Mouse (Mus musculus): Measurements from ENCODE around the gene Synj1. TPM values are rescaled to one million over a fixed set of nuclear protein-coding genes. Genes with fewer than 3 reads are reported as not detected.

Gene Synj1
- polyA plus RNA-seq, 1 experiment, result 10.0 TPM

DNA sequence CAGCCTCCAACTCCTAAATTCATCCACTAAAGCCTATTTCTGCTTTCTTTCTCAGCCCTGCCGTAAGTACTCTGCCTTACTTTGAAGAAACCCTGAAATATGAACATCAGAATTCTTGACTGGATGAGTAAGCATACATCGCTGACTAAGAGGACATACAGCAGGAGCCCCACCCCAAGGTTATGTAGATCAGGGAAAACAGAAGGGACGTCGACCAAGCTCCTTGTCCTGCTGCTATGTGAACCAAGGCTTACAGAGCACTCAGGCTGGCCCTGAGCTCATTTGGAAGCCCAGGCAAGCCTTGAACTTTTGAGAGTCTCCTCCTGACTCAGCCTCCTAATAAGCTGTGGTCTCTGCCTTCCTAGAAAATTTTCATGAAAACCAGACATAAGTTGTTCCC, 4.7 kb upstream of the Synj1 start:
- Histone ChIP-seq H3K27me3 (ENCODE audit: control insufficient read depth, insufficient read depth, insufficient read length) (no peaks in the 10 kb centered on the region), H3K79me2 (ENCODE audit: control insufficient read depth, insufficient read depth) (no peaks in the 10 kb centered on the region), H3K4me3 (no peak overlapping the region), H3K4me2 (ENCODE audit: low read depth) (no peak overlapping the region), H3K36me3 (ENCODE audit: control insufficient read depth, insufficient read depth) (peaks cover 61% of the 10 kb centered on the region), H3ac (ENCODE audit: control insufficient read depth, insufficient read length) (no peak overlapping the region)
- no peak for TF ChIP-seq MAX (IDR thresholded peaks at IDR 0.05; ENCODE audit: low read depth)
- no peak for TF ChIP-seq TCF3 (IDR thresholded peaks at IDR 0.05; ENCODE audit: insufficient read length, low read depth)
- TF ChIP-seq TCF12 (IDR thresholded peaks at IDR 0.05; ENCODE audit: insufficient read depth, poor library complexity, severe bottlenecking), result no peak
- no peak for TF ChIP-seq REST (IDR thresholded peaks at IDR 0.05; ENCODE audit: insufficient read depth, insufficient read length)
- no peak for TF ChIP-seq USF1 (IDR thresholded peaks at IDR 0.05; ENCODE audit: low read depth)
- TF ChIP-seq CEBPB (IDR thresholded peaks at IDR 0.05; ENCODE audit: insufficient read depth, poor library complexity, severe bottlenecking), result no peak
- TF ChIP-seq E2F4 (IDR thresholded peaks at IDR 0.05; ENCODE audit: insufficient read depth), result no peak
- TF ChIP-seq SRF (IDR thresholded peaks at IDR 0.05; ENCODE audit: control insufficient read depth, insufficient read length, low read depth), result no peak

- Histone ChIP-seq H3ac (ENCODE audit: control insufficient read depth, insufficient read length) (peak overlapping the region; percentile 98), H3K79me2 (ENCODE audit: control insufficient read depth, insufficient read depth) (peaks cover 11% of the 10 kb centered on the region), H3K4me3 (peak overlapping the region; percentile 67), H3K4me2 (ENCODE audit: low read depth) (peak overlapping the region; percentile 79), H3K36me3 (ENCODE audit: control insufficient read depth, insufficient read depth) (peaks cover 28% of the 10 kb centered on the region), H3K27me3 (ENCODE audit: control insufficient read depth, insufficient read depth, insufficient read length) (no peaks in the 10 kb centered on the region)
- TF ChIP-seq MYOD1 (IDR thresholded peaks at IDR 0.05; ENCODE audit: control insufficient read depth in 1 of 3, insufficient read length in 2 of 3, low read depth in 2 of 3) (no peak), SRF (IDR thresholded peaks at IDR 0.05; ENCODE audit: control insufficient read depth, insufficient read length, low read depth) (no peak), TCF3 (IDR thresholded peaks at IDR 0.05; ENCODE audit: insufficient read length, low read depth) (no peak), POLR2AphosphoS2 (IDR thresholded peaks at IDR 0.05; ENCODE audit: insufficient read length, low read depth) (no peak), E2F4 (IDR thresholded peaks at IDR 0.05; ENCODE audit: insufficient read depth) (no peak), USF1 (IDR thresholded peaks at IDR 0.05; ENCODE audit: low read depth) (peak; percentile 64), TCF12 (IDR thresholded peaks at IDR 0.05; ENCODE audit: insufficient read depth, poor library complexity, severe bottlenecking) (no peak)
These were observed 739 bp upstream of the Synj1 start for GRCm38 (mm10) chr16:91011847-91012246.

DNA sequence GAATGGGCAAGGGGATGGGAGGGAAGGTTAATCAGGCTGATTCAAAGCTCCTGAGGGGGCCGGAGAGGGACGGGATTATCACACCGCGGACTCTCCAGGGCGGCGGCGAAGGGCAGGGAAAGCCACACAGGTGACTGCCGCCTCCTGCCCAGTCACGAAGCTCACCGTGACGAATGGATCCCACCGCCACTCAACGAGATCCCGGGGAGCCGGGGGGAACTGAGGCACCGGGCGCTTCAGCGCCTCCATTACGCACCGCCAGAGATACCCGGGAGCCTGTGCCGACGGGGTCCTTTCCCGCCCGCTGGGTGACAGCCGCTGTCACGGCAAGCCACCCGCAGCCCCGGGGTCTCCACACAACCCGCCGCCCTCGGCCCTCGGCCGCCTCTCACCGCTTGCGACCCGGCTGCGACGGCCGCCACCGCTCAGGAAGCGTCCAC, 507 bp downstream of the Synj1 start:
- H3ac ChIP-seq (ENCODE audit: control insufficient read depth, insufficient read length), result peak overlapping the region; percentile 98
- peaks cover 11% of the 10 kb centered on the region for H3K79me2 ChIP-seq (ENCODE audit: control insufficient read depth, insufficient read depth)
- H3K4me3 ChIP-seq, result peak overlapping the region; percentile 67
- H3K36me3 ChIP-seq (ENCODE audit: control insufficient read depth, insufficient read depth), result peaks cover 24% of the 10 kb centered on the region
- no peaks in the 10 kb centered on the region for H3K27me3 ChIP-seq (ENCODE audit: control insufficient read depth, insufficient read depth, insufficient read length)
- TF ChIP-seq TCF3 (IDR thresholded peaks at IDR 0.05; ENCODE audit: insufficient read length, low read depth) (no peak), POLR2A (IDR thresholded peaks at IDR 0.05; ENCODE audit: insufficient read length, low read depth) (no peak), USF1 (IDR thresholded peaks at IDR 0.05; ENCODE audit: low read depth) (no peak), REST (IDR thresholded peaks at IDR 0.05; ENCODE audit: insufficient read depth, insufficient read length) (no peak), SRF (IDR thresholded peaks at IDR 0.05; ENCODE audit: control insufficient read depth, insufficient read length, low read depth) (no peak), MYOD1 (IDR thresholded peaks at IDR 0.05; ENCODE audit: control insufficient read depth in 1 of 3, insufficient read length in 2 of 3, low read depth in 2 of 3) (no peak), MAX (IDR thresholded peaks at IDR 0.05; ENCODE audit: low read depth) (no peak), E2F4 (IDR thresholded peaks at IDR 0.05; ENCODE audit: insufficient read depth) (no peak), CEBPB (IDR thresholded peaks at IDR 0.05; ENCODE audit: insufficient read depth, poor library complexity, severe bottlenecking) (no peak), TCF12 (IDR thresholded peaks at IDR 0.05; ENCODE audit: insufficient read depth, poor library complexity, severe bottlenecking) (no peak), POLR2AphosphoS2 (IDR thresholded peaks at IDR 0.05; ENCODE audit: insufficient read length, low read depth) (no peak), MYOG (IDR thresholded peaks at IDR 0.05; ENCODE audit: control insufficient read depth in 1 of 3, insufficient read depth in 1 of 3, insufficient read length in 2 of 3, low read depth in 2 of 3) (no peak)
- peak overlapping the region; percentile 96 for H3K4me2 ChIP-seq (ENCODE audit: low read depth)

- TF ChIP-seq TCF12 (IDR thresholded peaks at IDR 0.05; ENCODE audit: insufficient read depth, poor library complexity, severe bottlenecking) (no peak), USF1 (IDR thresholded peaks at IDR 0.05; ENCODE audit: low read depth) (no peak), CEBPB (IDR thresholded peaks at IDR 0.05; ENCODE audit: insufficient read depth, poor library complexity, severe bottlenecking) (no peak), POLR2AphosphoS2 (IDR thresholded peaks at IDR 0.05; ENCODE audit: insufficient read length, low read depth) (no peak), MAX (IDR thresholded peaks at IDR 0.05; ENCODE audit: low read depth) (no peak), MYOD1 (IDR thresholded peaks at IDR 0.05; ENCODE audit: control insufficient read depth in 1 of 3, insufficient read length in 2 of 3, low read depth in 2 of 3) (no peak), TCF3 (IDR thresholded peaks at IDR 0.05; ENCODE audit: insufficient read length, low read depth) (no peak), SRF (IDR thresholded peaks at IDR 0.05; ENCODE audit: control insufficient read depth, insufficient read length, low read depth) (no peak), POLR2A (IDR thresholded peaks at IDR 0.05; ENCODE audit: insufficient read length, low read depth) (no peak), MYOG (IDR thresholded peaks at IDR 0.05; ENCODE audit: control insufficient read depth in 1 of 3, insufficient read depth in 1 of 3, insufficient read length in 2 of 3, low read depth in 2 of 3) (no peak), E2F4 (IDR thresholded peaks at IDR 0.05; ENCODE audit: insufficient read depth) (no peak), REST (IDR thresholded peaks at IDR 0.05; ENCODE audit: insufficient read depth, insufficient read length) (no peak)
These were observed 1.1 kb downstream of the Synj1 start for GRCm38 (mm10) chr16:91009942-91010529.

More at GRCm38 (mm10) chr16:91009942-91010529, 1.1 kb downstream of the Synj1 start:
- H3ac ChIP-seq (ENCODE audit: control insufficient read depth, insufficient read length), result peak overlapping the region; percentile 98
- peaks cover 18% of the 10 kb centered on the region for H3K36me3 ChIP-seq (ENCODE audit: control insufficient read depth, insufficient read depth)
- H3K4me2 ChIP-seq (ENCODE audit: low read depth), result peak overlapping the region; percentile 96
- H3K79me2 ChIP-seq (ENCODE audit: control insufficient read depth, insufficient read depth), result peaks cover 11% of the 10 kb centered on the region
- H3K27me3 ChIP-seq (ENCODE audit: control insufficient read depth, insufficient read depth, insufficient read length), result no peaks in the 10 kb centered on the region
- H3K4me3 ChIP-seq, result peak overlapping the region; percentile 67

Data from myocyte (in vitro differentiated cells).